Mouse (Mus musculus): Measurements from ENCODE around the gene Sh3tc1. TPM values are rescaled to one million over a fixed set of nuclear protein-coding genes. Genes with fewer than 3 reads are reported as not detected.
A peak's percentile ranks its signal among the peaks of the same experiment; 100 is the strongest.

The Sh3tc1 gene
- polyA plus RNA-seq, 1 experiment from 2014 or later = 4.3 TPM

DNA sequence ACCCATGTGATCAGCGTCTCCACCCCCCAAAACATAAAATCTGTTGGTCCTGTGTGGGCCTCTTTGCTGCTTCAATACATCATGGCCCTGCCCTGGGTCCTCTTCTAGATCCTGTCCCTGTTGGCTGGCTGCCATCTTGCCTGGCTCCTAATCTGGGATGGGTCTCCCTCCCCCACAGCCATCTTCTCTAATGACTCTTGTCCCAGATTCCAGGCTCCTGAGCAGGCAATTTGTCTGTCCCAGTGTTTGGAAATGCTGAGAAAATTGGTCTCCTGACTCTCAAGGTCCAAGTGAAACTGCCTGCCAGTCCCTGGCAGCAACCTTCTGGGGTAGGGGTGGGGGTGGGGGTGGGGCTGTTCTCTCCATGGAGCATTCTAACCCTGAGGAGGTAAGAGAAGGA lies 19.9 kb downstream of the Sh3tc1 start:
- peaks cover 3% of the 10 kb centered on the region; the same call in 1 of the 2 replicates for H3K4me1 ChIP-seq (replicated peaks)
- no peak for ATAC-seq (ENCODE audit: insufficient number of reproducible peaks, insufficient read depth, low FRiP score, low TSS enrichment, low read depth)
- no peaks in the 10 kb centered on the region for H3K9me3 ChIP-seq
- no peak overlapping the region for H3K4me2 ChIP-seq
- H3K9ac ChIP-seq (replicated peaks) = no peak overlapping the region
- 97% methylated on average over 1 of the region's 1 CpGs for WGBS
- H3K27ac ChIP-seq = no peak overlapping the region
- H3K4me3 ChIP-seq (replicated peaks) = no peak overlapping the region
- no peaks in the 10 kb centered on the region for H3K36me3 ChIP-seq
- no peaks in the 10 kb centered on the region for H3K27me3 ChIP-seq

DNA sequence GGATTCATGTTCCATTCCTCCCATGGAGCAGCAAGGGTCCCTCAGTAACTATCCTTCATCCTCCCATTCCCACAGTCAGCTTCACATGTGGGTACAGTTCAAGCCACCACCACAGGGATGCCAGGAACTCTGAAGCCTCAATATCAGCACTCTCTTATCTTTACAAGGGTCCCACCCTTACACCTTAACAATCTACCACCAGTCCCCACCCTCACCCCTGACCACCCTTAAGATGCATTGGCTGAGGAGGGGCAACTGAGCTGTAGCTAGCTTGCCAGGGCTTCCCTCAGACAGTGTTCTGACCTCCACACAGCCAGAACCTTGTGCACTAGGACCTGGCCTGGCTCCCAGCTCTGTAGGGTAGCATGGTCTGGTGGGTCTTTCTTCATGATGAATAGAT lies 20.4 kb downstream of the Sh3tc1 start:
- no peak overlapping the region for H3K4me3 ChIP-seq (replicated peaks)
- H3K27me3 ChIP-seq = no peaks in the 10 kb centered on the region
- no peaks in the 10 kb centered on the region for H3K9me3 ChIP-seq
- no peak overlapping the region for H3K9ac ChIP-seq (replicated peaks)
- no peaks in the 10 kb centered on the region for H3K36me3 ChIP-seq
- no peak overlapping the region for H3K4me2 ChIP-seq
- peaks cover 3% of the 10 kb centered on the region; the same call in 1 of the 2 replicates for H3K4me1 ChIP-seq (replicated peaks)
- ATAC-seq (ENCODE audit: insufficient number of reproducible peaks, insufficient read depth, low FRiP score, low TSS enrichment, low read depth) = no peak
- H3K27ac ChIP-seq = no peak overlapping the region

DNA sequence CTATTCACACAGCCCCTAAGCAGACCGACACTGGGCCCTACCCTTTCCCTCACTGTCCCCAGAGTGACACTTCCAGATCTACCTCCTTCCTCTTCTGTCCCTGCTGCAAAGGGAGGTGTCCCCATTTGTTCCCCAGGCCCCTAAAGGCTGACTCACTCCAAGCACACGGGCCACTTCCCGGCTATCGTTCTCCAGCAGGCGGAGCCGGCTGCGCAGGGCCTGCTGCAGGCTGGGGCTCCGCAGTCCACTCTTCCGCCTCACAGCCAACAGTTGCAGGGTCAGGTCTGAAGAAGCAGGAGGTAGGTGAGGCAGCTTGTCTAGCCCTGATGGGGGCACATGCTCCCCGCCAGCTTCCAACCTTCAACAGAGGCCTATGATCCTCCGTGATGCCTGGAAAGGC lies 21.0 kb downstream of the Sh3tc1 start:
- Histone ChIP-seq H3K36me3 (no peaks in the 10 kb centered on the region), H3K4me1 (replicated peaks) (peaks cover 3% of the 10 kb centered on the region; the same call in 1 of the 2 replicates), H3K9ac (replicated peaks) (no peak overlapping the region), H3K4me3 (replicated peaks) (no peak overlapping the region), H3K4me2 (no peak overlapping the region), H3K27me3 (no peaks in the 10 kb centered on the region), H3K9me3 (no peaks in the 10 kb centered on the region), H3K27ac (no peak overlapping the region)
- no peak for ATAC-seq (ENCODE audit: insufficient number of reproducible peaks, insufficient read depth, low FRiP score, low TSS enrichment, low read depth)
- 64% methylated on average over 11 of the region's 11 CpGs for WGBS

DNA sequence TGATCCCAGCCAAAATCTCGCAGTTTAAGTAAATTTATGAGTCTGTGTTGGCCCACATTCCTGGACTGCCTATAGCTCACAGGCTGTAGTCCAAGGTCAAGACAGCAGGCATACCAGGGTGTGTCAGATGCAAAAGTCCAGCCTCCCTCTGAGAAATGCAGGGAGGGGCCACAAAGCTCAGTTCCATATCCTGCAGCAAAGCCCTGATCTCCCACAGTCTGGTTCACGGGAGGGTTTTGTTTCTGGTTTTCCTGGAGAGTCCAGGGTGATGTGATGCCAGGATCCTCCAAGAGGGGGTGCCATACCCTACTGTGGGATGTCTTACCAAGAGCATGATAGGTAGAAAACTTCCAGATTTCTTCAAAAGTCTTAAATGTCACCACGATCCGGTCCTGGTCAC lies 21.8 kb downstream of the Sh3tc1 start:
- 43% methylated on average over 4 of the region's 4 CpGs for WGBS
- Histone ChIP-seq H3K27me3 (no peaks in the 10 kb centered on the region), H3K4me3 (replicated peaks) (no peak overlapping the region), H3K36me3 (no peaks in the 10 kb centered on the region), H3K9ac (replicated peaks) (no peak overlapping the region), H3K4me2 (no peak overlapping the region), H3K4me1 (replicated peaks) (peaks cover 9% of the 10 kb centered on the region; the same call in 1 of the 2 replicates), H3K27ac (no peak overlapping the region), H3K9me3 (no peaks in the 10 kb centered on the region)
- ATAC-seq (ENCODE audit: insufficient number of reproducible peaks, insufficient read depth, low FRiP score, low TSS enrichment, low read depth) = no peak

DNA sequence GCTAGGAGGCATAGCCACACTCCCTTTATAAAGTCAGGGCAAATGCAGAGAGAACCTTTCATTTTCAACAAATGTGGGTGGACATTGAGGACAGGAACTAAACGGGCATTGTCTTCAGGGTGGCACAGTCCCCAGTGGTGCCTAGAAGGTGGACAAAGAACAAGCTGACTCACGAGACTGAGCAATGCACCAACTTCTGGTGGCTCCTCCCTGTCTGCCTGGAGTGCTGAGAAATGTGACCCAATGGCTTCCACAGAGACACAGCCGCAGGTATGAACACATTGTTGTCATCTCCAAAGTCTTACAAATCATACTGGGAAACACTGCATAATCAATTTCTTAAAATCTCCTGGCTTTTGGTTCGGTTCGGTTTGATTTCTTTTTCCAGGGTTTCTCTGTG lies 22.3 kb downstream of the Sh3tc1 start:
- Histone ChIP-seq H3K4me2 (no peak overlapping the region), H3K4me3 (replicated peaks) (no peak overlapping the region), H3K27me3 (no peaks in the 10 kb centered on the region), H3K9ac (replicated peaks) (no peak overlapping the region), H3K27ac (no peak overlapping the region), H3K36me3 (no peaks in the 10 kb centered on the region), H3K9me3 (no peaks in the 10 kb centered on the region), H3K4me1 (replicated peaks) (peaks cover 6% of the 10 kb centered on the region; the same call in 1 of the 2 replicates)
- 82% methylated on average over 5 of the region's 5 CpGs for WGBS
- no peak for ATAC-seq (ENCODE audit: insufficient number of reproducible peaks, insufficient read depth, low FRiP score, low TSS enrichment, low read depth)

DNA sequence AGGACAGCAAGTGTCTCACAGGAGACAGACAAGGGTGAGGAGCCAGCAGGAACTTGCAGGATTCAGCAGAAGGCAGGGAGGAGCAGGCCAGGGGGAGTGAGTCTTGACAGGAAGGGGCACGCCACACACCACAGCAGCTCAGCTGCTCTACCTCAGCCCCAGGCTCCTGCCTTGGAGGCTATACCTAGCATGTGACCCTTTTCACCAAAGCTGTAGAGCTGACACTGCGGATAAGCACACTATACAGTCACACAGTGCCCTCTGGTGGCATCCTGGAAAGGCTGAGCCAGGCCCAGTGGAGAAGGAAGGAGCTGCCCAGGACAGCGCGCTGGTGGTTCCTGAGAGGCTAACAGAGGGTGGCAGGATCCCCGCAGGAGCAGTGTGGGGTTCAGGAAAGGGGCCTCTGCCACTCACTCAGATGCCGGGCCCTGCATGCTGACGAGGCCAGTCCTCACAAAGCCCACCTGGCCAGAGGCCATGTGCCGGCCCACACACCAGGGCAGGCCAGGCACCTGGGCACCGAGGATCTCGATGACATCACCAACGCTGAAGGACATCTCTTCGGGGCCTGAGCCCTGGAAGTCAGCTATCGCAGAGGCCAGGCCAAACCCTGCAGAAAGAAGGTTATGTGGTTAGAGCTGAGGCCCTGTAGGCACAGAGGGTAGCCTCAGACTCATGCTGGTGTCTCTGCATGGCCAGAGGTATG lies 26.0 kb downstream of the Sh3tc1 start:
- Histone ChIP-seq H3K4me3 (replicated peaks) (no peak overlapping the region), H3K9ac (replicated peaks) (no peak overlapping the region), H3K27me3 (no peaks in the 10 kb centered on the region), H3K9me3 (no peaks in the 10 kb centered on the region), H3K4me2 (no peak overlapping the region), H3K4me1 (replicated peaks) (0 out of 2 replicates have a peak, but pooled peaks cover 5% of the 10 kb centered on the region), H3K36me3 (no peaks in the 10 kb centered on the region), H3K27ac (no peak overlapping the region)
- 48% methylated on average over 13 of the region's 13 CpGs for WGBS
- ATAC-seq (ENCODE audit: insufficient number of reproducible peaks, insufficient read depth, low FRiP score, low TSS enrichment, low read depth) = peak; percentile 87

DNA sequence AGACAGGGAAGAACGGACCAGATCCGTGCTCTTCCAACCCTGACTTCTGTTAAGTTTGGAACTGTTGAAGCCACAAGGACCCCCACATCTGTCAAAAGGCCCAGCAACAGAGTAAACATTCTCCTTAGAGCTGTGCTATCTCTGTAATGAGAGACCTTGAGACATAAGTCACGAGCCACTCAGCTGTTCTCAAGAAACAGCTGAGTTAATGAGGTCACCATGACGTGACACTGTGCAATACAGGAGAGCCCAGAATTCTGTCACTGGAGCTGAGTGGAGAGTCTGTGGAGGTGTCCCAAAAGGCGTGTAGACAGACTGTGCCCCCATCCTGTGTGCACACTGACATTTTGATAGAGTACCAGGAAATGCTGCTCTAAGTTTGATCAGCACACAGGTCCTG lies 27.3 kb downstream of the Sh3tc1 start:
- no peaks in the 10 kb centered on the region for H3K36me3 ChIP-seq
- H3K9me3 ChIP-seq = no peaks in the 10 kb centered on the region
- H3K27ac ChIP-seq = no peak overlapping the region
- H3K4me3 ChIP-seq (replicated peaks) = no peak overlapping the region
- ATAC-seq (ENCODE audit: insufficient number of reproducible peaks, insufficient read depth, low FRiP score, low TSS enrichment, low read depth) = no peak
- no peak overlapping the region for H3K9ac ChIP-seq (replicated peaks)
- WGBS = 63% methylated on average over 5 of the region's 5 CpGs
- no peak overlapping the region for H3K4me2 ChIP-seq
- no peaks in the 10 kb centered on the region for H3K27me3 ChIP-seq
- H3K4me1 ChIP-seq (replicated peaks) = 0 out of 2 replicates have a peak, but pooled peaks cover 5% of the 10 kb centered on the region

DNA sequence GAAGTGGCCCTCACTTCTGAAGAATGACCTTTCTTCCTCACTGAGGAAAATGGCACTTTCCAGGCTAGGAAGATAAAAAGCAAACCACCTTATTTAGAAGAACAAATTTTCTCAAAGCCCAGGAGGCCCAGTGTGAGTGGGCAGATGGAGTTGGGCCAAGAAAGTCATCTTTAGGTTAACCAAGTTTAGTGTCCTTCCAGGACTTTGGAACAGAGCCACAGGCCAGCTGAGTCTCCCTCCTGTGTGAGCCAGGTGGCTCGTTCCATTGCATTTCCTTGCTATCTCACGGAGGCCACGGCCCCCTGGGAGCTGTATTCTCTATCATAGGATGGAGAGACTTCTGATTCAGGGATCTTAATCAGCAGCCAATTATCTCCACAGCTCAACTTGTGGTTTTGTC lies 28.9 kb downstream of the Sh3tc1 start:
- H3K9ac ChIP-seq (replicated peaks) = no peak overlapping the region
- 70% methylated on average over 3 of the region's 3 CpGs for WGBS
- no peak overlapping the region for H3K27ac ChIP-seq
- 0 out of 2 replicates have a peak, but pooled peaks cover 5% of the 10 kb centered on the region for H3K4me1 ChIP-seq (replicated peaks)
- no peaks in the 10 kb centered on the region for H3K9me3 ChIP-seq
- no peak overlapping the region for H3K4me2 ChIP-seq
- no peaks in the 10 kb centered on the region for H3K36me3 ChIP-seq
- H3K27me3 ChIP-seq = no peaks in the 10 kb centered on the region
- no peak for ATAC-seq (ENCODE audit: insufficient number of reproducible peaks, insufficient read depth, low FRiP score, low TSS enrichment, low read depth)
- H3K4me3 ChIP-seq (replicated peaks) = no peak overlapping the region

DNA sequence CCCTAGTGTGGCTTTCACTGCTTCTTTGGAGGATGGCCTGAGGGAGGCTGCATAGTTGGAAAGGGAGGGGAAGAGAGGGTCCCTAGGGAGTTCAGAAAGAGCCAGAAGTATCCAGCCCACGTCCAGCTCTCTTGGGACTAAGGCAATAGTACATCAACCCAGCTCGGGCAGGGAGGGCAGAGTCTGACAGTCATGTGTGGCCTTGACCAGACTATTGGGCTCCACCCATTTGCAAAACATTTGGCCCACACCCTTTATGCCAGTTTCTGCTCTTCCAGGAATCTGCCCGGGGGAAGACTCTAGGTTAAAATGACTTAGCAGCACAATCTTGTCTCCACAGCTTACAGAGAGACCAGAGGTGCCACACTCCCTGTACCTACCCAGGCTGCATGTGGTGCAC lies 29.3 kb downstream of the Sh3tc1 start:
- Histone ChIP-seq H3K4me1 (replicated peaks) (0 out of 2 replicates have a peak, but pooled peaks cover 5% of the 10 kb centered on the region), H3K9ac (replicated peaks) (no peak overlapping the region), H3K9me3 (no peaks in the 10 kb centered on the region), H3K4me2 (no peak overlapping the region), H3K27me3 (no peaks in the 10 kb centered on the region), H3K36me3 (no peaks in the 10 kb centered on the region), H3K4me3 (replicated peaks) (no peak overlapping the region), H3K27ac (no peak overlapping the region)
- 75% methylated on average over 3 of the region's 3 CpGs for WGBS
- no peak for ATAC-seq (ENCODE audit: insufficient number of reproducible peaks, insufficient read depth, low FRiP score, low TSS enrichment, low read depth)

DNA sequence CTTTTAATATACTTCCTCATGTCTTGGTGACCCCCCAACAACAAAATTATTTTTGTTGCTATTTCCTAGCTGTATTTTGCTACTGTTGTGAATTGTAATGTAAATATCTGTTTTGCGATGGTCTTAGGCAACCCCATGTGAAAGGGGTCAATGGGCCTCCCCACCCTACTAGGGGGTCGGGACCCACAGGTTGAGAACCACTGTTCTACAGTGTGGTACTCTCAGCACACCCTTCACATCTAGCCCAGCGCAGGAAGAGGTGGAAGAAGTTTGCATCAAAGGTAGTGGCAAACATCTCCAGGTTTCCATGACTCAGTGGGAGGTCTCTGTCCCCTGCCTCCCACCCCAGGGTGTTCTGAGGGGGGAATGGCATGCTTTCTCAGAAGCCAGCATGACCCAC lies 34.4 kb downstream of the Sh3tc1 start:
- no peaks in the 10 kb centered on the region for H3K9me3 ChIP-seq
- 88% methylated on average over 3 of the region's 3 CpGs for whole genome bisulfite sequencing

DNA sequence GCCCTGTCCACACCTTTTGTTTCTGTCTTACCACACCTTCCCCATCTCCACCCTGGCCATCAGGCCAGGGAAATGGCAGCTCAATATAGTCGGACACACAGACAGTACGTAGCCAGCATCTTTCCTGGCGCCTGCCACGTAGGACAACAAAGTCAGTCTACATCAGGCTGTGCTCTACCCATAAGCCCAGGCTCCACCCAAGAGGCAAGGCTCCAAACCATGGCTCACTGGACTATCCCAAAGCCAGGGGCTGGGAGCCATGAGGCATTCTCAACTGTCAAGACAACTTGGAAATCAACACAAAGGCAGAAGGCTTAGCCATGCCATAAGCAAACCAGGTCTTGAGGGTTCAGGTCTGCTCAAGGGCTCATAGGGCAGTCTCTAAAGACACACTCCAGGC lies 36.0 kb downstream of the Sh3tc1 start:
- Histone ChIP-seq H3K36me3 (no peaks in the 10 kb centered on the region), H3K27ac (no peak overlapping the region), H3K9me3 (no peaks in the 10 kb centered on the region), H3K4me3 (replicated peaks) (no peak overlapping the region), H3K4me1 (replicated peaks) (no peaks in the 10 kb centered on the region), H3K4me2 (no peak overlapping the region), H3K9ac (replicated peaks) (no peak overlapping the region), H3K27me3 (no peaks in the 10 kb centered on the region)
- no peak for ATAC-seq (ENCODE audit: insufficient number of reproducible peaks, insufficient read depth, low FRiP score, low TSS enrichment, low read depth)
- 90% methylated on average over 4 of the region's 4 CpGs for WGBS

More for the DNA sequence above, 34.4 kb downstream of the Sh3tc1 start:
- Histone ChIP-seq H3K27me3 (no peaks in the 10 kb centered on the region), H3K9ac (replicated peaks) (no peak overlapping the region), H3K36me3 (no peaks in the 10 kb centered on the region), H3K4me2 (no peak overlapping the region), H3K27ac (no peak overlapping the region), H3K4me1 (replicated peaks) (no peaks in the 10 kb centered on the region), H3K4me3 (replicated peaks) (no peak overlapping the region)
- ATAC-seq (ENCODE audit: insufficient number of reproducible peaks, insufficient read depth, low FRiP score, low TSS enrichment, low read depth) = no peak

DNA sequence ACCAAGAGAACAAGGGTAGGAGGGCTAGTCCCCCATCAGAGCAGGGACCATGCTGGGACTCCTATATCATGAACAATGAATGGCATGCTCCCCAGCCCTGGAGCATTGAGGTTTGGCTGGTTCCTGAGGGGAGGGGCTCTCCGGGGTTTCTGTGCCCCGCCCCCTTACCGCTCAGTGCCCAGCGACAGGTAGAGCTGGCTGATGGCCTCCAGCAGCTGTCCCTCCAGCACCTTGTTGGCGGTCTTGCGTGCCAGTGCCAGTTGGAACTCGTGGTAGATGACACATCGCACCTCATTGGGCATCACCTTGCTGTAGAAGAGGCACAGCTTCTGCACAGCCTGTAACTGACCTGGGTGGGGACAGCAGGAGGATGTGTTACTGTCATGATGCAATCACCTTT lies 36.6 kb downstream of the Sh3tc1 start:
- no peak for ATAC-seq (ENCODE audit: insufficient number of reproducible peaks, insufficient read depth, low FRiP score, low TSS enrichment, low read depth)
- Histone ChIP-seq H3K4me3 (replicated peaks) (no peak overlapping the region), H3K36me3 (no peaks in the 10 kb centered on the region), H3K4me2 (no peak overlapping the region), H3K27ac (no peak overlapping the region), H3K27me3 (no peaks in the 10 kb centered on the region), H3K4me1 (replicated peaks) (no peaks in the 10 kb centered on the region), H3K9me3 (no peaks in the 10 kb centered on the region), H3K9ac (replicated peaks) (no peak overlapping the region)
- WGBS = 86% methylated on average over 8 of the region's 8 CpGs

All from limb, embryonic 12.5 days (tissue).